Mouse (Mus musculus): ENCODE data around the gene Zgrf1.

DNA sequence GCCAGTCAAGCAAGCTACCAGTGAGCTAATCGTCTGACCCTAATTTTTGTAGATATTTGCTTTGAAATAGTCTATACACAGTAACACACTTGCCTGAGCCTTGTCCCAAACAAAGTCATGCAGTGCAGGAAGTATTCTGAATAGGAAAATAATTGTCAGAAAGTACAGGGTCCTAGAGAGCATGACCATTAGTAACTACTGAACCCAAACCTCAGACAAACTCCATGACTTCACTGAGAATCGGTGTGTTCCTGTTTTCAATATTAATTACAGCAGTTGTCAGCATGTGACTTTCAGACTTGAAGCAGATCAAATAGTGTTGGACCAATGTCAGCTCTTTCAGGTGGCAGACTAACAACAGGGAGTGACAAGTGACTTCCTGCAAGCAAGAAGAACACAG, 39.6 kb upstream of the Zgrf1 start:
- TF ChIP-seq CTCF (IDR thresholded peaks at IDR 0.05; ENCODE audit: low read depth, low read length) = no peak
- TF ChIP-seq GATA1 (IDR thresholded peaks at IDR 0.05; ENCODE audit: borderline replicate concordance, low read length) = no peak
- no peak for TF ChIP-seq POLR2AphosphoS5 (IDR thresholded peaks at IDR 0.05; ENCODE audit: insufficient replicate concordance, low read depth, low read length)

Data from G1E (cell line).